Mouse (Mus musculus) B cell, adult 2 months (primary cell): ENCODE data around the gene Tmem109.
A peak's percentile ranks its signal among the peaks of the same experiment; 100 is the strongest.

ENCODE experiments used
- DNase-seq, 2 experiments: peaks; one replicate each; pipeline ENCODE4 v3.0.0; 2022

The Tmem109 gene

GRCm38 (mm10) chr19:10881426-10882154 is at the start of gene Tmem109:
Gene Tmem109, minus strand, starts transcription at chr19:10882001.
- DNase-seq: peak; percentile 86 to 87

GRCm38 (mm10) chr19:10930641-10931040 is 48.8 kb upstream of the Tmem109 start:
- no peak for DNase-seq

GRCm38 (mm10) chr19:10926666-10927065 is 44.9 kb upstream of the Tmem109 start:
- DNase-seq: no peak

GRCm38 (mm10) chr19:10926123-10926621 is 44.4 kb upstream of the Tmem109 start:
- no peak for DNase-seq

GRCm38 (mm10) chr19:10924220-10924619 is 42.4 kb upstream of the Tmem109 start:
- DNase-seq: no peak

- DNase-seq: no peak
Observed at GRCm38 (mm10) chr19:10921058-10921457, 39.3 kb upstream of the Tmem109 start.

GRCm38 (mm10) chr19:10920532-10920931 is 38.7 kb upstream of the Tmem109 start, which contains the start of gene Zp1:
Gene Zp1, minus strand, starts transcription at chr19:10920632.
- no peak for DNase-seq

GRCm38 (mm10) chr19:10918321-10918991 is 36.7 kb upstream of the Tmem109 start:
- DNase-seq: no peak

GRCm38 (mm10) chr19:10916506-10916905 is 34.7 kb upstream of the Tmem109 start:
- DNase-seq: no peak

- no peak for DNase-seq
Observed at GRCm38 (mm10) chr19:10914870-10915269, 33.1 kb upstream of the Tmem109 start.

GRCm38 (mm10) chr19:10914291-10914690 is 32.5 kb upstream of the Tmem109 start:
- peak; percentile 52 to 63 for DNase-seq

GRCm38 (mm10) chr19:10909087-10909721 is 27.4 kb upstream of the Tmem109 start:
- no peak for DNase-seq

GRCm38 (mm10) chr19:10907891-10908290 is 26.1 kb upstream of the Tmem109 start:
- DNase-seq: peak; percentile 67

GRCm38 (mm10) chr19:10905728-10906000 is 23.9 kb upstream of the Tmem109 start:
- no peak for DNase-seq

- DNase-seq: no peak
Observed at GRCm38 (mm10) chr19:10904927-10905727, 23.3 kb upstream of the Tmem109 start.

GRCm38 (mm10) chr19:10904512-10904911 is 22.7 kb upstream of the Tmem109 start:
- no peak for DNase-seq

GRCm38 (mm10) chr19:10901046-10901445 is 19.2 kb upstream of the Tmem109 start:
- no peak for DNase-seq

- no peak for DNase-seq
Observed at GRCm38 (mm10) chr19:10900315-10900714, 18.5 kb upstream of the Tmem109 start.

GRCm38 (mm10) chr19:10897491-10897890 is 15.7 kb upstream of the Tmem109 start:
- no peak for DNase-seq

- DNase-seq: no peak
Observed at GRCm38 (mm10) chr19:10896849-10897248, 15.0 kb upstream of the Tmem109 start.

GRCm38 (mm10) chr19:10895708-10896107 is 13.9 kb upstream of the Tmem109 start:
- no peak for DNase-seq

- DNase-seq: peak; percentile 91 to 92
Observed at GRCm38 (mm10) chr19:10895016-10895528, 13.3 kb upstream of the Tmem109 start, which contains the start of gene Prpf19. Gene Prpf19, plus strand, starts transcription at chr19:10895231.

GRCm38 (mm10) chr19:10892201-10892600 is 10.4 kb upstream of the Tmem109 start:
- no peak for DNase-seq
